Mouse (Mus musculus): ENCODE data around the gene Gm3043.
"Not testable (repeated sequence)": the region's sequence is repeated elsewhere in the genome, so short reads cannot be mapped to it uniquely, and the experiment has no call there.

Gm3043 gene

GRCm38 (mm10) chr14:3688483-3688882 lies at the start of gene Gm3043:
Gene Gm3043, plus strand, starts transcription at chr14:3688783.
- DNase-seq (ENCODE audit: extremely low spot score, low read depth, low spot score), result not testable (repeated sequence)

GRCm38 (mm10) chr14:3651730-3652129 lies 36.9 kb upstream of the Gm3043 start, which contains the start of gene Gm3020:
Gene Gm3020, plus strand, starts transcription at chr14:3652030.
- not testable (repeated sequence) for DNase-seq (ENCODE audit: extremely low spot score, low read depth, low spot score)

Data from hindlimb bud, embryonic 11.5 days (tissue).